Mouse (Mus musculus) liver, adult 2 months (tissue): ENCODE results near the gene ccdc198.
"Not testable (repeated sequence)": the region's sequence is repeated elsewhere in the genome, so short reads cannot be mapped to it uniquely, and the experiment has no call there.

Source experiments
- CTCF ChIP-seq: fragments of 200-500 bp; IDR thresholded peaks from 2 replicates; pipeline ENCODE4 v1.5.1; 2011; ENCODE audit warnings: low read depth, low read length, control low read depth
- POLR2A ChIP-seq: fragments of 200-500 bp; IDR thresholded peaks from 2 replicates; pipeline ENCODE4 v1.6.1; 2011; ENCODE audit warnings: low read length, control low read depth; ENCODE audit not compliant: insufficient read depth; ENCODE audit errors: extremely low read depth

- not testable (repeated sequence) for TF ChIP-seq CTCF, POLR2A
These were observed 25.7 kb downstream of the ccdc198 start for GRCm38 (mm10) chr14:49219466-49220022.
